Mouse (Mus musculus): ENCODE data around the gene Tmem242.

DNA sequence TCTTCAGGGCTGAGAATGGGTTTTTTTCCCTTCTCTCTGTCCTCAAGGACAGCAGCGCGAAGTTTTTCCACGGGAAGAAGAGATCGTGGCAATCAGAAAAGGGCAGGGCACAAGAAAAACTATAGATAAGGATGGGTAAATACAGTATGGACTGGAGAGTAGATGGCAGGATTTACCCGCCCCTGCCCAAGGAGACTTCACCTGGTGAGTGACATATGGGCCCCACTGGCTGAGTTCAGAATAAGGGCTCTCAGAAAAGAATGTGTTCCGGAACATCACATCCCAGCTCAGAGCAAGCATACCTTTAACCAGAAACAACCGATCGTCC, 264 bp downstream of the Tmem242 start:
- TF ChIP-seq CTCF (IDR thresholded peaks at IDR 0.05; ENCODE audit: control insufficient read depth, insufficient read depth, insufficient read length) (no peak), MAX (IDR thresholded peaks at IDR 0.05) (no peak), FOSL1 (IDR thresholded peaks at IDR 0.05; ENCODE audit: insufficient read depth, low read length, poor library complexity, severe bottlenecking) (no peak), CEBPB (IDR thresholded peaks at IDR 0.05; ENCODE audit: low read depth) (no peak)

Data from C2C12 (cell line).